Mouse (Mus musculus): Measurements from ENCODE around the gene Slc36a4. TPM values are rescaled to one million over a fixed set of nuclear protein-coding genes. Genes with fewer than 3 reads are reported as not detected.

Gene Slc36a4
- polyA plus RNA-seq, 1 experiment: 0.01 TPM

DNA sequence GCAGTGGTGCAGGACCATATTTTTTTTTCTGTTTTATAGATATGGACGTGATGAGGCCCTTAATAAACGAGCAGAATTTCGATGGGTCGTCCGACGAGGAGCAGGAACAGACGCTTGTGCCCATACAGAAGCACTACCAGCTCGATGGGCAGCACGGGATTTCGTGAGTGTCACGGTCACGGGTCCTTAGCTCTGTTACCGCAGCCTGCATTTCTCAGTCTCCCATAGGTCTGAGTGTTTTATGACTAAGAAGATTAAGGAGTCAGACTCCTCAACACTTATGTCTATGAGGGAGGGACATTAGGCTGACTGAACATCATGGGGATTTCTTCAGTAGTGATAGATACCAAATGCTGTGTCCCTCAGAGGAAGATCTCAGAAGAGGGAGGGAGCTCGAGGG lies 10.1 kb downstream of the Slc36a4 start:
- Histone ChIP-seq H3K27me3 (ENCODE audit: control insufficient read depth) (no peaks in the 10 kb centered on the region), H3K4me1 (ENCODE audit: control insufficient read depth) (no peaks in the 10 kb centered on the region), H3K9me3 (ENCODE audit: control insufficient read depth, low read length) (no peaks in the 10 kb centered on the region), H3K4me3 (replicated peaks) (no peak overlapping the region), H3K36me3 (ENCODE audit: control insufficient read depth) (no peaks in the 10 kb centered on the region)
- no peak for TF ChIP-seq GATA1 (IDR thresholded peaks at IDR 0.05; ENCODE audit: low read length)
- no peak for TF ChIP-seq TAL1 (IDR thresholded peaks at IDR 0.05; ENCODE audit: low read length)

DNA sequence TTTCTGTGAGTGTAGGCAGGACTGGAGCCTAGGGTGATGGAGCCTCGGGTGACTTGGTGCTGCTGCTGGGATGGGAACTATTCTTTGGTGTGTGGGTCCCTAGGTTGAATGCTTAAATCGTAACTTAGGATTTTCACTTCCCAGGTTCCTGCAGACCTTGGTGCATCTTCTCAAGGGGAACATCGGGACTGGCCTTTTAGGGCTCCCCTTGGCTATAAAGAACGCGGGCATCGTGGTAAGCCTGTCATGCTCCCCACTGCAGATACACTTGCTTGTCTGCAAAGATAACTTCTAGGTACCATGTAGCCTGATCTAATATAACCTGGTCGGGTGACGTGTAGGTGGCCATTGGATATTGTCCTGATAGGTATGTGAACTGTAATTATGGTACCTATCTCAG lies 11.0 kb downstream of the Slc36a4 start:
- TF ChIP-seq GATA1 (IDR thresholded peaks at IDR 0.05; ENCODE audit: low read length): no peak
- TF ChIP-seq TAL1 (IDR thresholded peaks at IDR 0.05; ENCODE audit: low read length): no peak

DNA sequence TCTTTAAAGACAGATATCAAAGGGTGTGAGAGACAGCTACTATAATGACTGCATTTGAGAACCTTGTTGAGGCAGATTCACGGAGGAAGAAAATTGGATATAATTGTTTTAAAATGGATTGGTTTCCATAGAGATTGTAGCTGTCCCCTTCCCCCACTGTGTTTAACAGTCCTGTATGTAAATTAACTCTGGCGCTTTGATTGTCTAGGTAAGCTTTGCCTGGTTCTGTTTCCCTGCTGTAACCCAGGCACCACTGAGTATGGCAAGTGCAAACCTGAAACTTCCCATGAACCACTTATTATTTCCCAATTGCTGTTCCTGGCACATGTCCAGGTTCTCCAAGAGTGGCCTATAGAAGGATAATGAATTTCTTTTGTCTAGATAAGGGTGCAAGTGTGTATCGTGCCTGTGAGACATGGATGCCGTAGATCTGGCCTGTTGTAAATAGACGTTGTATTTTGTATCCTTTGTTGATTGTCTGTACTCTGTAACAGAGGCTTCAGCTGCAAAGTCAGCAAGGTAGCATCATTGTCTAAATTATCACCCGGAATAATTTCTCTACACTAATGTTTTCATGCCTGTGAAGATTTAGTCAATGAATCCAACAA lies 11.8 kb downstream of the Slc36a4 start:
- TF ChIP-seq TAL1 (IDR thresholded peaks at IDR 0.05; ENCODE audit: low read length) (no peak), GATA1 (IDR thresholded peaks at IDR 0.05; ENCODE audit: low read length) (no peak)
- Histone ChIP-seq H3K4me1 (ENCODE audit: control insufficient read depth) (no peaks in the 10 kb centered on the region), H3K4me3 (replicated peaks) (no peak overlapping the region), H3K36me3 (ENCODE audit: control insufficient read depth) (no peaks in the 10 kb centered on the region; the same call in 1 of the 2 replicates), H3K27me3 (ENCODE audit: control insufficient read depth) (no peaks in the 10 kb centered on the region), H3K9me3 (ENCODE audit: control insufficient read depth, low read length) (no peaks in the 10 kb centered on the region)

More for the DNA sequence above, 11.0 kb downstream of the Slc36a4 start:
- Histone ChIP-seq H3K36me3 (ENCODE audit: control insufficient read depth) (no peaks in the 10 kb centered on the region), H3K27me3 (ENCODE audit: control insufficient read depth) (no peaks in the 10 kb centered on the region), H3K4me3 (replicated peaks) (no peak overlapping the region), H3K9me3 (ENCODE audit: control insufficient read depth, low read length) (no peaks in the 10 kb centered on the region), H3K4me1 (ENCODE audit: control insufficient read depth) (no peaks in the 10 kb centered on the region)

DNA sequence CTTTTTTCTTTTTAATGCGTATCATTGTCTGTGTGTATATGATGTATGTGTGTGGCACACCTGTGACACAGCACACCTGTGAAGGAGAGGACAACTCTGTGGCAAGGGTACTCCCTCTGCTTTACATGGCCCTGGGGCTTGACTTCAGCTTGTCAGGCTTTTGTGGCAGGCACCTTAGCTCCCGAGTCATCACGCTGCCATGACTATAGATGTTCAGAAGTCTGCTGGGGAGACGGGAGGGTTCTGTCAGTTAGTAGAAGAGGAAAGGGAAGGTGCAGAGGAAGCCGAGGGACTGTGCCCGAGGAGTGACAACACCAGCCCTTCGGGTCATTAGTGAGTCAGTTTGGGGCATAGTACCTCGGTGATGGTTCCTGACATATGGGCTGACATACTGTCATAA lies 13.0 kb downstream of the Slc36a4 start:
- no peak for TF ChIP-seq GATA1 (IDR thresholded peaks at IDR 0.05; ENCODE audit: low read length)
- no peak for TF ChIP-seq TAL1 (IDR thresholded peaks at IDR 0.05; ENCODE audit: low read length)
- H3K4me3 ChIP-seq (replicated peaks): no peak overlapping the region
- no peaks in the 10 kb centered on the region; the same call in 1 of the 2 replicates for H3K36me3 ChIP-seq (ENCODE audit: control insufficient read depth)
- no peaks in the 10 kb centered on the region for H3K4me1 ChIP-seq (ENCODE audit: control insufficient read depth)
- no peaks in the 10 kb centered on the region for H3K27me3 ChIP-seq (ENCODE audit: control insufficient read depth)
- H3K9me3 ChIP-seq (ENCODE audit: control insufficient read depth, low read length): no peaks in the 10 kb centered on the region

DNA sequence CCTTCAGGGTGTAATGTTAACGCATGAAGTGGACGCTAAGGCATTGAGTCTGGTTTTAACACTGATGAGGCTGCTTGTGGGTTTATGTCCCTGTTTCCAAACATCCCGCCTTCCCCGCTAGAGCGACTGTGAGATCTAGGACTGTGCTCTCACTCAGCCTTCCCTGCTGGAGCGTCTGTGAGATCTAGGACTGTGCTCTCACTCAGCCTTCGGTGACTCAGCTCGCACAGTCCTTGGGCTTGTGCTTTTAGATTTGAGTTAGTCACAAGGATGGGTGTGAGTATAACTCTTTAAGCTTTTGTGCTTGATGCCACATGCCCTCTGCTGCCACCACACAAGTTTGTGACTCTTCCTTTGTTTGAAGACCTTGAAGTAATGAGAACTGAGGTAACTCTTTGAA lies 17.6 kb downstream of the Slc36a4 start:
- TF ChIP-seq GATA1 (IDR thresholded peaks at IDR 0.05; ENCODE audit: low read length) (no peak), TAL1 (IDR thresholded peaks at IDR 0.05; ENCODE audit: low read length) (no peak)
- H3K4me1 ChIP-seq (ENCODE audit: control insufficient read depth): no peaks in the 10 kb centered on the region
- H3K9me3 ChIP-seq (ENCODE audit: control insufficient read depth, low read length): no peaks in the 10 kb centered on the region
- no peaks in the 10 kb centered on the region for H3K27me3 ChIP-seq (ENCODE audit: control insufficient read depth)
- no peak overlapping the region for H3K4me3 ChIP-seq (replicated peaks)
- no peaks in the 10 kb centered on the region; the same call in 1 of the 2 replicates for H3K36me3 ChIP-seq (ENCODE audit: control insufficient read depth)

DNA sequence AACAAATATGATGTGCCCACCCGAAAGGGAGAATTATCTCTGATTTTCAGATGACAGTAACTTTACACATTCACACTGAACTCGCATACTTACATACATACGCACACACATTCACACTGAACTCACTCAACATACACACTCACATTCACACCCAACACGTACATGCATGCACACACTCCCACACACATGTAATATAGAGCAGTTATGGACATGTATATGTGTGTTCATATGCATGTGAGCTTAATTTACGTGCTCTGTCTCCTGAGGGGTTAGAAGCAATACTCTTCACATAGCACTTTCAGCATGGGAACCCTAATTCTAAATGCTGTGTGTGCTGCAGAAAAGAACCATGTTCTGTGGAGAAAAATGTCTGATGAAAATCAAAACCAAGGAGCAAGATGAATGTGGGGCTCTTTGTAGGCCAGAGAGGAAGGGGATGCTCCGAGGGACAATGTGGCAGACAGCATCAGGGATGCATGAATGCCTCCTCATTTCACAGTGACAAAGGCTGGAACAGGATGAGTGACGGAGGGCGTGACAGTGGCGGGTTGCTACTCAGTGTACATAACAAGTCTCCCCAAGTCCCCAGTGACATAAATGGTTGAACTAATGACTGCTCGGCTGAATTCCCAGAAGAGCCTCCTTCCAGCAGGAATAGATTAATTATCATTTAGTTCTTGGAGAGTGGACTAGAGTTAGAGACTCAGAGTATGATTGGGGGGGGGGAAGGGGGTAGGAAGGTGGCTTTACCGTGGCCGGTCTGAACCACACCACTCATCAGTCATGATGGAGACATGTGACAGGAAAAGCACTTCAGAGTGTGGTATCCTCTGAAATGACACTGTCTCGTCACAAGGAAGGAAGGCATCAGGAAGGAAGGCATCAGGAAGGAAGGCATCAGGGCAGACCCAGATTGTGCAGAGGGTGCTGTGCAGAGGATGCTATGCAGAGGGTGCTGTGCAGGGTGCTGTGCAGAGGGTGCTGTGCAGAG lies 22.5 kb downstream of the Slc36a4 start:
- no peak for TF ChIP-seq GATA1 (IDR thresholded peaks at IDR 0.05; ENCODE audit: low read length)
- no peak for TF ChIP-seq TAL1 (IDR thresholded peaks at IDR 0.05; ENCODE audit: low read length)
- H3K4me1 ChIP-seq (ENCODE audit: control insufficient read depth): no peaks in the 10 kb centered on the region
- no peak overlapping the region for H3K4me3 ChIP-seq (replicated peaks)
- H3K27me3 ChIP-seq (ENCODE audit: control insufficient read depth): no peaks in the 10 kb centered on the region
- H3K36me3 ChIP-seq (ENCODE audit: control insufficient read depth): no peaks in the 10 kb centered on the region
- H3K9me3 ChIP-seq (ENCODE audit: control insufficient read depth, low read length): no peaks in the 10 kb centered on the region

DNA sequence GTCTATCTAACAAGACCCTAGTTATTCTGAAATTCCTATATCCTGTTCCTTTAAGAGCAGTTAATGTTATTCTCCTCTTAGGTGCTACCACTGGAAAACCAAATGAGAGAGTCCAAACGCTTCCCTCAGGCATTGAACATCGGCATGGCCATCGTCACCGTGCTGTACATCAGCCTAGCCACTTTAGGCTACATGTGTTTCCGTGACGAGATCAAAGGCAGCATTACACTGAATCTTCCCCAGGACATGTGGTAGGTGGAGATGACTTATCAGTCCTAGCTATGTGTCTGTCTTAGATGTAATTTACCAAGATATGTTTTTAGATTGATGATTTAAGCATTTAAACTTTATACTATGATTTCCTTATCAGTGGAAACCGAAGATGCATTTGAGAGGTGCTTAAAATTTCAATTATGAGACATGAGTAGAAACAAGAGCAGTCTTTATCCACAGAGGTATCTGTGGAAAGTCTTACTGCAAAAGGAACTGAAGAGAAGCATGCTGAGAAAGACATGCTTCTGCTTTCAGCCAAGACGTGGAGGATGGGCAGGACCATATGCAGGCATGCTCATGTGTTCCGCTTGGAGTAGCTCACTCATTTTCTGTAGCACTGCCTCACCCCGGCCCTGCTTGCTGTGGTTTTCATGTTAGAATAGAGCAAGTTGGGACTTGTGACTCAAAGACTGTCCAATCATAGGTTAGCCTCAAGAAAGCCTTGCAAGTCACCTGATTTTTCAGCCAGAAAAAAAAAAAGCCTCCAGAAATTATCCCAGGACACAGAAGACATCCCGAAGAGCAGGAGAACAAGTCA lies 24.7 kb downstream of the Slc36a4 start:
- Histone ChIP-seq H3K4me3 (replicated peaks) (no peak overlapping the region), H3K4me1 (ENCODE audit: control insufficient read depth) (no peaks in the 10 kb centered on the region), H3K9me3 (ENCODE audit: control insufficient read depth, low read length) (no peaks in the 10 kb centered on the region), H3K27me3 (ENCODE audit: control insufficient read depth) (no peaks in the 10 kb centered on the region), H3K36me3 (ENCODE audit: control insufficient read depth) (no peaks in the 10 kb centered on the region)
- TF ChIP-seq GATA1 (IDR thresholded peaks at IDR 0.05; ENCODE audit: low read length) (no peak), TAL1 (IDR thresholded peaks at IDR 0.05; ENCODE audit: low read length) (no peak)

DNA sequence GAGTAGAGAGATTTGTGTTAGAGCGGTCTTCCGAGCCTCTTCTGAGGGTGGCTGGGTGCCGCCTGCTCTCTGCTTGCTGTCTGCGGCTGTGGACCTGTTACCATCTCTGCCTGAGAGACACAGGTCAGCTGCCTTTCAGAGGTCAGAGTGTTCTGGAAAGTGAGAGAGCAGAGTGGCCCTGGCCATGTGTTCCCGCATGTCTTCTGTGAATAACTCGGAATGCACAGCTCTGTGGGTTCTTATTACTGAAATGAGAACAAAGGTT lies 25.3 kb downstream of the Slc36a4 start:
- no peak overlapping the region for H3K4me3 ChIP-seq (replicated peaks)
- TF ChIP-seq GATA1 (IDR thresholded peaks at IDR 0.05; ENCODE audit: low read length) (no peak), TAL1 (IDR thresholded peaks at IDR 0.05; ENCODE audit: low read length) (no peak)
- H3K36me3 ChIP-seq (ENCODE audit: control insufficient read depth): no peaks in the 10 kb centered on the region
- no peaks in the 10 kb centered on the region for H3K4me1 ChIP-seq (ENCODE audit: control insufficient read depth)
- H3K27me3 ChIP-seq (ENCODE audit: control insufficient read depth): no peaks in the 10 kb centered on the region
- H3K9me3 ChIP-seq (ENCODE audit: control insufficient read depth, low read length): no peaks in the 10 kb centered on the region

DNA sequence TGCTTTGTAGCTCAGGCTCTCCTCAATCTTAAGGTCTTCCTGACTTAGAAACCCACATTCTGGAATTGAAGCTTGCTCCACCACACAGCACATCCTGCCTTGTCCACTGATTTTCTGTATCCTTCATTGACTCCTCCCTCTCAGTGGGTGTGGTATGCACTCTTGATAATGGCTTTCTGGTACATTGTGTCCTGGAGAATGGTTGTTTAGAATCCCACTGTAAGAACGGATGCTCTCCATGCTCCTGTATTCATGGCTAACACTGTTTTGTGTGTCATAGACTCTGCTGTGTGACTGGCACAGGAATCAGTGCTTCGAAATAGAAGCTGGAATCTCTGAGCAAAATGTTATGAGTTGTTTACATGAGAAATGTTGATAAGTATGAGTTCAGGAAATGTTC lies 28.0 kb downstream of the Slc36a4 start:
- TF ChIP-seq GATA1 (IDR thresholded peaks at IDR 0.05; ENCODE audit: low read length) (no peak), TAL1 (IDR thresholded peaks at IDR 0.05; ENCODE audit: low read length) (no peak)
- no peaks in the 10 kb centered on the region for H3K27me3 ChIP-seq (ENCODE audit: control insufficient read depth)
- no peaks in the 10 kb centered on the region for H3K36me3 ChIP-seq (ENCODE audit: control insufficient read depth)
- H3K4me3 ChIP-seq (replicated peaks): no peak overlapping the region
- H3K4me1 ChIP-seq (ENCODE audit: control insufficient read depth): no peaks in the 10 kb centered on the region
- H3K9me3 ChIP-seq (ENCODE audit: control insufficient read depth, low read length): no peaks in the 10 kb centered on the region

Measured in erythroblast, embryonic 14.5 days (primary cell).